Mouse (Mus musculus) liver, embryonic 16.5 days (tissue): Measurements from ENCODE around the gene Srp9. TPM values are rescaled to one million over a fixed set of nuclear protein-coding genes. Genes with fewer than 3 reads are reported as not detected.

Source experiments
- ATAC-seq: fragments of 200-750 bp; cut with Nextera tagmentation; 2 replicates; pipeline ENCODE4 v1.8.0; 2017; ENCODE audit warnings: low read depth, mild to moderate bottlenecking, moderate number of reproducible peaks, moderate library complexity
- H3K27ac ChIP-seq: fragments of 300-500 bp; sonication (generic); 2 replicates; pipeline ENCODE4 v1.5.1; 2014; ENCODE audit warnings: mild to moderate bottlenecking, low read length
- H3K27me3 ChIP-seq: fragments of 300-500 bp; sonication (generic); 2 replicates; pipeline ENCODE4 v1.6.1; 2014; ENCODE audit warnings: low read depth, low read length, mixed read lengths; ENCODE audit not compliant: control insufficient read depth, insufficient read depth
- H3K36me3 ChIP-seq: fragments of 300-500 bp; sonication (generic); 2 replicates; pipeline ENCODE4 v1.6.1; 2014; ENCODE audit warnings: mild to moderate bottlenecking; ENCODE audit not compliant: control insufficient read depth, insufficient read depth
- H3K4me1 ChIP-seq: fragments of 300-500 bp; sonication (generic); 2 replicates; pipeline ENCODE4 v1.6.1; 2014; ENCODE audit warnings: low read depth, low read length, mixed read lengths; ENCODE audit not compliant: control insufficient read depth
- H3K4me2 ChIP-seq: fragments of 300-500 bp; sonication (generic); 2 replicates; pipeline ENCODE4 v1.6.1; 2014; ENCODE audit warnings: low read depth, low read length, mixed read lengths
- H3K4me3 ChIP-seq: fragments of 300-500 bp; sonication (generic); 2 replicates; pipeline ENCODE4 v1.5.1; 2014; ENCODE audit warnings: low read depth, mild to moderate bottlenecking, low read length
- H3K9ac ChIP-seq: fragments of 300-500 bp; sonication (generic); 2 replicates; pipeline ENCODE4 v1.6.1; 2014; ENCODE audit warnings: low read depth, low read length
- H3K9me3 ChIP-seq: fragments of 300-500 bp; sonication (generic); replicated peaks from 2 replicates; pipeline ENCODE4 v1.6.1; 2016; ENCODE audit warnings: low read length; ENCODE audit not compliant: control insufficient read depth
- WGBS: fragments of 180-500 bp; shearing (Covaris S2); extraction: QIAGEN DNeasy Blood & Tissue Kit; methylation state at CpG from one replicate; pipeline ENCODE4 v1.1.7; 2014; ENCODE audit not compliant: insufficient replicate concordance; 5-methylcytosine and 5-hydroxymethylcytosine counted together
- polyA plus RNA-seq: library from polyadenylated mRNA; unstranded; fragments of >200 nt; fragmentation: Nextera tagmentation; extraction: Ambion mirVana; gene quantifications from 2 replicates; pipeline ENCODE4 v1.2.1, GENCODE M21; 2015

The Srp9 gene
- polyA plus RNA-seq, 1 experiment from 2014 or later, result 51.4 TPM

DNA sequence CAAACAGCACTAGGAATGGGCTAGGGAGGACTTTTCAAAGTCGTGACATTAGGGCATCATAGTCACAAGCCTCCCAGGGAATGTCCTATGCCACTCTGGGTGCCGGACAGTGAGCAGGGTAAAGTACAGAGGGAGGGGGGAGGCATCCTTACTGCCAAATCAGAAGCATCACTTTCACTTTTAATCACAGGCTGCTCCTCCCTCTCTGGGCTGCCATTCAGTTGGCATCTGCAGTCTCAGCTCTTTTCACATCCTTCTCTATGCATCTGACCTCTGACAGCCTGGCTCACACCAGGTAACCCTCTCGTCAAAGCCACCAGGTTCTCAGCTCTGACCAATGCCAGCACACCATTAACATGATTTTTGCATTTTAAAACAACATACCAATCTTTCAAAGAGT, 24.1 kb upstream of the Srp9 start:
- no peaks in the 10 kb centered on the region for H3K27me3 ChIP-seq
- H3K4me2 ChIP-seq, result no peak overlapping the region
- H3K27ac ChIP-seq, result no peak overlapping the region
- no peaks in the 10 kb centered on the region for H3K36me3 ChIP-seq
- no peak overlapping the region for H3K9ac ChIP-seq
- H3K9me3 ChIP-seq, result no peaks in the 10 kb centered on the region
- WGBS, result 50% methylated on average over 3 of the region's 3 CpGs
- no peak for ATAC-seq
- no peaks in the 10 kb centered on the region for H3K4me1 ChIP-seq
- no peak overlapping the region for H3K4me3 ChIP-seq

DNA sequence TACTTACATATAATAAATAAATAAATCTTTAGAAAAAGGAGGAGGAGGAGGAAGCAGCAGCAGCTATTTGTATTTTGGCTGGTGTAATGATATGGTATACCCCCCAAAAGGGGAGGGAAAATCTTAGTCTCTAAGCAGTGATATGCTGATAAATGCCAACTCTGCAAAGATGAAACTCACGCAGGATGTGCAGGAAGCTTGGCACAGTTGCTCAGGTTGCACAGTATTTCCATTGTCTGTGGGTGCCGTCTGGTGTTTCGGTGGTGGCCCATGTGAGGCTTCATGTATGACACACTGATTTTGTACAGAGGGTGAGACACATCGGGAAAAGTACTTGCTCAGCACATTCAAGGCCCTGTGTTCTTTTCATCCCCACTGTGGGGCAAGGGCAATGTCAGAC, 23.1 kb upstream of the Srp9 start:
- H3K4me3 ChIP-seq, result no peak overlapping the region
- H3K4me1 ChIP-seq, result no peaks in the 10 kb centered on the region
- no peak overlapping the region for H3K27ac ChIP-seq
- H3K9ac ChIP-seq, result no peak overlapping the region
- no peaks in the 10 kb centered on the region for H3K36me3 ChIP-seq
- no peak for ATAC-seq
- no peaks in the 10 kb centered on the region for H3K27me3 ChIP-seq
- no peak overlapping the region for H3K4me2 ChIP-seq
- WGBS, result 61% methylated on average over 4 of the region's 4 CpGs
- H3K9me3 ChIP-seq, result no peaks in the 10 kb centered on the region

DNA sequence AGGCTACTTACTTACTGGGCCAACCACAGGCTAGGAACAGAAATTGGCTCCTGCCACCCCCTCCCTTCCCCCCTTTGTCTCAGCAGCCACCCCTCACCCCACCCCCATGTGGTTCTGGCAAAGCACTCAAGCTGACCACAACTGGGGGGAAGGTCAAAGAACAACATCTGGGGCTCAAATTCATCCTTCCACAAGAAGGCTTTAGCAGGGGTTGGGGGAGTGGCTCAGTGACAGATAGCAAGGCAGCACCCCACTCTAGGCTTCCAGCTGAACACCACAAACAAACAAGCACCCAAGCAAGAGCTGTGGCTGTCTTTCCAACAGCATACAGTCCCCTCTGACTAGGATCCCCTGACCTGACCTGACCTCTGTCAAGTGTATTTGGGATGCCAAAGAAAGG, 21.8 kb upstream of the Srp9 start:
- ATAC-seq, result no peak
- no peaks in the 10 kb centered on the region for H3K4me1 ChIP-seq
- no peaks in the 10 kb centered on the region for H3K9me3 ChIP-seq
- no peaks in the 10 kb centered on the region for H3K27me3 ChIP-seq
- no peaks in the 10 kb centered on the region for H3K36me3 ChIP-seq
- H3K27ac ChIP-seq, result no peak overlapping the region
- no peak overlapping the region for H3K9ac ChIP-seq
- H3K4me2 ChIP-seq, result no peak overlapping the region
- H3K4me3 ChIP-seq, result no peak overlapping the region

DNA sequence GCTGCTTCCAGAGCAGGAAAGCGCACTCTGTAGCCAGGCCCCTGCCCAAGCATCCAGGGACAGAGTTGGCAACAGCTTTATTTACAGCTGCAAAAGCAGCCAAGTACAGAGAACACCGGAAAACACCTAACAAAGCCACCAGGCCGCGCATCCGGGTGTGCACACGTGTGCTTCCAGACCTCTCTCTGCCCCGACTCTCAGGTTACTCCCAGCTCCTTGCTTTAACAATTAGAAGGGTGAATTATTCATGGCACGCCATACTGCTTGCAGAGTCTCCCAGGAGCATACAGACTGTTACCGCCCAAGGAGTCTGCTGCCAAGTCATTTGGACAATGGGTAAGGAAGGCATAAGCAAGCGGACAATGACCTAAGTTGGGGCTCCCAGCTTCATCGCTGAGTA, 21.1 kb upstream of the Srp9 start:
- Histone ChIP-seq H3K4me3 (no peak overlapping the region), H3K36me3 (no peaks in the 10 kb centered on the region), H3K4me2 (no peak overlapping the region), H3K27ac (no peak overlapping the region), H3K9ac (no peak overlapping the region), H3K27me3 (no peaks in the 10 kb centered on the region), H3K4me1 (no peaks in the 10 kb centered on the region), H3K9me3 (no peaks in the 10 kb centered on the region)
- no peak for ATAC-seq
- WGBS, result 81% methylated on average over 11 of the region's 11 CpGs

DNA sequence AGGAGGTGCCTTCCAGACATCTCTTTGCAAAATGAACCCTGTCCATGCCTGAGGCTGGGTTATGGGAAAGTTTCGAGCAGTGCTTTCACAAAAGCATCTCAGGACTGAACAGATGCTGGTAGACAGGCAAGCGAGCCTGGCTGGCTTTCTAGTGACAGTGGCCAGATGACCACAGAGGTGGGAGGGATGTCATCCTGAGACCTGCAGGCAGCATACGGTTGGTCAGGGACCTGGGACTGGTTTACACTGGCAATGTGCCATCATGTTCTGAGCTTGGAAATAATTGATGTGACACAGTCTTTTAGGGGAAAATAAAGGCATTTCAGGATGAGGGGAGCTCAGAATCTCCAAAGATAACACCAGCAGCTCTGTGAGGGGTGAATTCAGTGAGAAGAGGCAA, 19.5 kb upstream of the Srp9 start:
- 41% methylated on average over 3 of the region's 3 CpGs for WGBS
- no peaks in the 10 kb centered on the region for H3K4me1 ChIP-seq

DNA sequence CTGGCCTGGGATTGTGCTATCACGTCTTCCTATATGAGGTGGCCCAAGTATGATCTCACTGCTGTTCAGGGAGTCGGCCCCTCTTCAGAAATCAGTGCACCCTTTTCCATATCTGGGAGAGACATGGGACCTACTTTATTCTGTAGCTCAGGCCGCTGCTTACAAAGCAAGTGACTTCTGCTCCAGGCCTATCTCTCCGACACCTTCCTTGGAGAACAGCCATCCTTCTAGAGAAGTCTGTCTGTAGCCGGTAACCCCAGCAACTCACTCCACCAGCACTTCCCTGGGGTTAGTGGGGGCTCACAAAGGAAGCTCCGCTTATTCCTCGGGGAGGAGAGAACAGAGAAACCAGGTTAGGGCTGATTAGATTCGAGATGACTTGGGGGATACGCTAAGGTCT, 17.3 kb upstream of the Srp9 start:
- Histone ChIP-seq H3K4me2 (no peak overlapping the region), H3K36me3 (no peaks in the 10 kb centered on the region), H3K9ac (no peak overlapping the region), H3K4me3 (no peak overlapping the region), H3K27ac (no peak overlapping the region), H3K9me3 (no peaks in the 10 kb centered on the region), H3K27me3 (no peaks in the 10 kb centered on the region), H3K4me1 (no peaks in the 10 kb centered on the region)
- 63% methylated on average over 9 of the region's 9 CpGs for WGBS
- ATAC-seq, result no peak

More for the DNA sequence above, 19.5 kb upstream of the Srp9 start:
- no peaks in the 10 kb centered on the region for H3K36me3 ChIP-seq
- H3K27me3 ChIP-seq, result no peaks in the 10 kb centered on the region
- no peak overlapping the region for H3K4me2 ChIP-seq
- ATAC-seq, result no peak
- no peak overlapping the region for H3K4me3 ChIP-seq
- H3K27ac ChIP-seq, result no peak overlapping the region
- no peaks in the 10 kb centered on the region for H3K9me3 ChIP-seq
- H3K9ac ChIP-seq, result no peak overlapping the region

DNA sequence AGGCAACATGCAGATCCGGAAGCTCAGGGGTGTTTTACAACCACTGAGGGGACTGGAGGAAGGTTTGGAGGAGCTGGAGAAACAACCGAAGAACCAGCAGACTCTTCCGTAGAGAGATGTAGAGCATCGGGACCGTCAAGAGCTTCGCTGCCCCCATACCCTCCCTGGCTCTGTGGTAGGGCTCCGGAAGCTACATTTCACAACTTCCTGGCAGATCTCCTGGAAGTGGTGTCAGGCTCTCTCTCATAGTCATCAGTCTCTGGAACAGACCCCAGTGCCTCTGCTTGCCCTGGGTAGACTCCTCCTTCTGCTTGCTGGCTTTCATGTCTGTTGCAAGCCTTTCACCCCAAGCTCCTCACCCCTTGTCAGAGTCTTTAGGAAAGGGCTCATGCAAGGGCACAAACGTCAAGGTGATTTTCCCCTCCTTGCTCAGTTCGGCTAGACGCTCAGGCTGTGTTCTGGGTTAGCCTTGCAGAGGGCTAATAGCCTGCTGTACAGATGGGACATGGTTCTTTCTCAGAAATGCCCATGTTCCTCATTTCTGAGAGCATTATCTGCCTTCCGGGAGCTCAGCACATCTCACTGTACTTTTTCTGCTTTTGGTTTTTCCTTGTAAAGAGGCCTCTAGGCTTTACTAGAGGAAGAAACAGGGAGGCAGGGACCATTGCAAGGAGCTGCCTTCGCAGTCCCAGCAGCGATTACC, 16.0 kb upstream of the Srp9 start:
- Histone ChIP-seq H3K27ac (0 out of 2 replicates have a peak overlapping the region, but pooled peaks have one; percentile 5), H3K9ac (no peak overlapping the region), H3K36me3 (no peaks in the 10 kb centered on the region), H3K27me3 (no peaks in the 10 kb centered on the region), H3K4me1 (no peaks in the 10 kb centered on the region), H3K4me2 (no peak overlapping the region), H3K9me3 (no peaks in the 10 kb centered on the region), H3K4me3 (no peak overlapping the region)
- no peak for ATAC-seq
- 17% methylated on average over 13 of the region's 13 CpGs for WGBS

DNA sequence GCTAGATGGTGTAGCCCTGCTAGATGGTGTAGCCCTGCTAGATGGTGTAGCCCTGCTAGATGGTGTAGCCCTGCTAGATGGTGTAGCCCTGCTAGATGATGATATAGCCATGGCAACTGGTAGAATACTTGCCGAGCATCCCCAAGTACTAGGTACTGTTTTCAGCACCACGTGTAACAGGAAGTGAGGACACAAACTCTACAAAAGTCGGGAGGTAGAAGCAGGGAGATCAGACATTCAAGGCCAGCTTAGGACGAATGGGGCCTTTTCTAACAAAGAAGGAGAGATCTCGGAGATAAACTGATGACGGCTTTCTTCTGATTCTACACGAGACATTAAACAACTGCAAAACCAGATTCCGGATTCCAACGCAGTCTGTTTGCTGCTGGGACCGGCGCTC, 14.4 kb upstream of the Srp9 start:
- no peaks in the 10 kb centered on the region for H3K36me3 ChIP-seq
- H3K4me2 ChIP-seq, result no peak overlapping the region
- no peak for ATAC-seq
- H3K27me3 ChIP-seq, result no peaks in the 10 kb centered on the region
- WGBS, result 67% methylated on average over 11 of the region's 11 CpGs
- H3K27ac ChIP-seq, result no peak overlapping the region
- no peak overlapping the region for H3K9ac ChIP-seq
- no peaks in the 10 kb centered on the region for H3K9me3 ChIP-seq
- no peak overlapping the region for H3K4me3 ChIP-seq
- no peaks in the 10 kb centered on the region for H3K4me1 ChIP-seq

DNA sequence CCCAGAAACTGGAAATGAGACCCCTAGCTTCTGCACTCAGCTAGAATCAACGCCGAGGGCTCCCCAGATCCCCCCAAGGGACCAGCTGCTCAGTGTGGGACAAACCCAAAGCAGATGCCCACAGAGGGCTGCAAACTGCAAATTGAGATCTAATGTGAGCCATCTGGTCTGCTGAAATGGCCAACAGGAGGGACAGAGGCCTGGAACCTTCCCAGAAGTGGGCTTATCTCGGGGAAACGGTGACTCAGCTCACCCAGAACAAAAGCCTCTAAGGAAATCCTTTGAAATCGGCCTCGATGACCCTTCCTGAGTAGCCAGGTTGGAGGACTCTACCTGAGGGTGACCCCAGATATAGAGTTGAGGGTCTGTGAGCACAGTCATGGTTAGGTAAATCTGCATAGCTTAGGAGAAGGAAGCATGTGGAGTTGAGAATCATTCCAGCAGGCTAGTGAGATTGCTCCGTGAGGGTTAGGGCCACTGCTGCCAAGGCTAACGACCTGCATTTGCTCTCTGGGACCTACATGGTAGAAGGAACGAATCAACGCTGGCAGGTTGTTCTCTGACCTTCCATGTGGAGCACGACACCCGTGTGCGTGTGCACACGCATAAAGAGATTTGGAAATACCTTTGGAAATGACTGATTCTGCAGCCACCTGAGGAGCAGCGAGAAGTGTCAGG, 13.7 kb upstream of the Srp9 start:
- Histone ChIP-seq H3K36me3 (no peaks in the 10 kb centered on the region), H3K27ac (no peak overlapping the region), H3K9ac (no peak overlapping the region), H3K4me2 (no peak overlapping the region), H3K4me1 (no peaks in the 10 kb centered on the region), H3K4me3 (no peak overlapping the region), H3K9me3 (no peaks in the 10 kb centered on the region), H3K27me3 (no peaks in the 10 kb centered on the region)
- 64% methylated on average over 15 of the region's 15 CpGs for WGBS
- ATAC-seq, result no peak
